ENCODE assay signal across 36 mouse cellular contexts in the genomic region with DNA sequence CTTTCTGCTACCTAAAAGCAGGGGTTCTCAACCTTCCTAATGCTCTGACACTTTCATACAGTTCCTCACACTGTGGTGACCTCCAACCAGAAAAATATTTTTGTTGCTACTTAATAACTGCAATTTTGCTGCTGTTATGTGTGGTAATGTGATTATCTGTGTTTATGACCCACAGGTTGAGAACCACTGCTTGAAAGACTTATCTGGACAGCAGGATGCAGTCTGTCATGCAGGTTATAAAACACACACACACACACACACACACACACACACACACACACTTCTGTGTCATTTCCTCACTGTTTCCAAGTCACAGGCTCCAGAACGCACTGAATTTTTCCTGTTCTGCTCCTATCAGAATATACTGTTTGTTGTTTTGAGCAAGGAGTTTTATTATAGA. TPM values are rescaled to one million over a fixed set of nuclear protein-coding genes. Genes with fewer than 3 reads are reported as not detected.
"Had no signal": no experiment of that assay in that cellular context is flagged by ENCODE, and none has a peak within 500 bp of the region (broad histone marks: within the 10 kb centered on the region; RNA-seq: fewer than 3 reads in every experiment).

No protein-coding gene starts in this region.

- H3K9me3 ChIP-seq: heart, embryonic 10.5 days; heart, embryonic 12.5 days; hindbrain, embryonic 10.5 days; hindbrain, embryonic 12.5 days; hindbrain, embryonic 15.5 days; kidney, embryonic 15.5 days; limb, embryonic 13.5 days; limb, embryonic 15.5 days; liver, embryonic 12.5 days had no signal

- H3K9ac ChIP-seq: heart, embryonic 12.5 days; hindbrain, embryonic 12.5 days; hindbrain, embryonic 15.5 days; kidney, embryonic 15.5 days; limb, embryonic 13.5 days; limb, embryonic 15.5 days; liver, embryonic 12.5 days; liver, embryonic 14.5 days had no signal

- H3K4me2 ChIP-seq: heart, embryonic 12.5 days; hindbrain, embryonic 12.5 days; hindbrain, embryonic 15.5 days; kidney, embryonic 15.5 days; limb, embryonic 13.5 days; limb, embryonic 15.5 days; liver, embryonic 12.5 days had no signal

- H3K36me3 ChIP-seq: heart, embryonic 10.5 days; heart, embryonic 12.5 days; hindbrain, embryonic 10.5 days; hindbrain, embryonic 12.5 days; hindbrain, embryonic 15.5 days; kidney, embryonic 15.5 days; limb, embryonic 13.5 days; limb, embryonic 15.5 days; liver, embryonic 12.5 days had no signal

- H3K27ac ChIP-seq: gastrocnemius, adult 2 months; heart, adult 2 months; heart, embryonic 10.5 days; hindbrain, embryonic 10.5 days; hindbrain, embryonic 12.5 days; hindbrain, embryonic 15.5 days; hindbrain, postnatal 0 days; kidney, embryonic 15.5 days; kidney, postnatal 0 days; layer of hippocampus, adult 2 months; left cerebral cortex, adult 2 months; limb, embryonic 13.5 days; limb, embryonic 15.5 days; liver, embryonic 12.5 days; liver, embryonic 14.5 days had no signal

- H3K27me3 ChIP-seq: heart, embryonic 12.5 days; hindbrain, embryonic 12.5 days; hindbrain, embryonic 15.5 days; kidney, embryonic 15.5 days; limb, embryonic 13.5 days; limb, embryonic 15.5 days had no signal

- H3K4me1 ChIP-seq: heart, embryonic 10.5 days; heart, embryonic 12.5 days; hindbrain, embryonic 10.5 days; hindbrain, embryonic 12.5 days; hindbrain, embryonic 15.5 days; kidney, embryonic 15.5 days; limb, embryonic 13.5 days; limb, embryonic 15.5 days; liver, embryonic 12.5 days had no signal

- H3K4me3 ChIP-seq: gastrocnemius, adult 2 months; heart, adult 2 months; heart, embryonic 10.5 days; heart, embryonic 12.5 days; hindbrain, embryonic 10.5 days; hindbrain, embryonic 12.5 days; hindbrain, embryonic 15.5 days; kidney, embryonic 15.5 days; layer of hippocampus, adult 2 months; left cerebral cortex, adult 2 months; limb, embryonic 13.5 days; limb, embryonic 15.5 days; liver, embryonic 12.5 days had no signal

- DNase-seq: gastrocnemius, adult 2 months; gastrocnemius, postnatal 10 days; gastrocnemius, postnatal 25 days; heart, adult 2 months; heart, postnatal 10 days; heart, postnatal 4 days; kidney, adult 11 months; kidney, adult 2 months; kidney, adult 9 months; kidney, postnatal 14 days; kidney, postnatal 36 days had no signal

- ATAC-seq: hindbrain, postnatal 0 days; intestine, embryonic 16.5 days; liver, embryonic 12.5 days had no signal

RNA-seq across cellular contexts. Expression of a gene that starts 3.9 kb away (rescaled TPM):
- total RNA-seq: gastrocnemius, adult 2 months; gastrocnemius, postnatal 10 days; gastrocnemius, postnatal 25 days; gastrocnemius, postnatal 4 days; granulocyte monocyte progenitor cell, adult 5-6 weeks; heart, adult 2 months; heart, postnatal 10 days; heart, postnatal 25 days; heart, postnatal 4 days; hindbrain, postnatal 0 days; layer of hippocampus, adult 2 months; layer of hippocampus, postnatal 10 days; layer of hippocampus, postnatal 25 days; liver, adult 2 months had no signal
- polyA plus RNA-seq: heart, adult 2 months; heart, embryonic 10.5 days; heart, embryonic 12.5 days; heart, embryonic 14.5 days; heart, embryonic 16.5 days; hindbrain, embryonic 10.5 days; hindbrain, embryonic 12.5 days; hindbrain, embryonic 15.5 days; hindbrain, postnatal 0 days; intestine, embryonic 14.5 days; intestine, embryonic 16.5 days; kidney, adult 2 months; kidney, embryonic 15.5 days; kidney, postnatal 0 days; limb, embryonic 11.5 days; limb, embryonic 13.5 days; limb, embryonic 15.5 days; liver, adult 2 months; liver, embryonic 12.5 days; liver, embryonic 14.5 days had no signal
